Mouse (Mus musculus): ENCODE measurements at regions not wholly inside any gene's neighbourhood (a gene's known extent, or its start where the extent isn't known, plus 50 kb on each side); places are given as distances from the start of the nearest gene placed in this dataset.

- Histone ChIP-seq H3K9me3 (no peaks in the 10 kb centered on the region), H3K36me3 (no peaks in the 10 kb centered on the region)
- ATAC-seq (ENCODE audit: low FRiP score): no peak
These were observed 200.8 kb downstream of the Gm5426 start for GRCm38 (mm10) chr10:96337088-96337666.

GRCm38 (mm10) chr10:96337797-96338608 lies 201.6 kb downstream of the Gm5426 start:
- Histone ChIP-seq H3K9ac (no peak overlapping the region), H3K4me2 (no peak overlapping the region), H3K9me3 (no peaks in the 10 kb centered on the region), H3K4me3 (no peak overlapping the region), H3K27ac (no peak overlapping the region), H3K36me3 (no peaks in the 10 kb centered on the region), H3K4me1 (replicated peaks) (no peaks in the 10 kb centered on the region), H3K27me3 (no peaks in the 10 kb centered on the region)
- 87% methylated on average over 7 of the region's 7 CpGs for WGBS
- ATAC-seq (ENCODE audit: low FRiP score): no peak

More at GRCm38 (mm10) chr10:96337088-96337666, 200.8 kb downstream of the Gm5426 start:
- no peak overlapping the region for H3K27ac ChIP-seq
- no peak overlapping the region for H3K4me3 ChIP-seq
- no peaks in the 10 kb centered on the region for H3K27me3 ChIP-seq
- no peak overlapping the region for H3K4me2 ChIP-seq
- 51% methylated on average over 9 of the region's 9 CpGs for WGBS
- no peaks in the 10 kb centered on the region for H3K4me1 ChIP-seq (replicated peaks)
- H3K9ac ChIP-seq: no peak overlapping the region

GRCm38 (mm10) chr10:96338609-96338978 lies 202.2 kb downstream of the Gm5426 start:
- Histone ChIP-seq H3K27me3 (no peaks in the 10 kb centered on the region), H3K4me3 (no peak overlapping the region), H3K4me2 (no peak overlapping the region), H3K9ac (no peak overlapping the region), H3K4me1 (replicated peaks) (no peaks in the 10 kb centered on the region), H3K36me3 (no peaks in the 10 kb centered on the region), H3K9me3 (no peaks in the 10 kb centered on the region), H3K27ac (no peak overlapping the region)
- no peak for ATAC-seq (ENCODE audit: low FRiP score)
- 93% methylated on average over 2 of the region's 2 CpGs for WGBS

- Histone ChIP-seq H3K4me3 (no peak overlapping the region), H3K4me2 (no peak overlapping the region), H3K36me3 (no peaks in the 10 kb centered on the region), H3K9me3 (no peaks in the 10 kb centered on the region), H3K27ac (no peak overlapping the region), H3K27me3 (no peaks in the 10 kb centered on the region), H3K4me1 (replicated peaks) (no peaks in the 10 kb centered on the region), H3K9ac (no peak overlapping the region)
- no peak for ATAC-seq (ENCODE audit: low FRiP score)
- 68% methylated on average over 3 of the region's 3 CpGs for WGBS
These were observed 206.1 kb downstream of the Gm5426 start for GRCm38 (mm10) chr10:96342476-96342875.

- H3K4me2 ChIP-seq: no peak overlapping the region
- H3K27ac ChIP-seq: no peak overlapping the region
- no peaks in the 10 kb centered on the region for H3K4me1 ChIP-seq (replicated peaks)
- H3K9me3 ChIP-seq: no peaks in the 10 kb centered on the region
- 82% methylated on average over 2 of the region's 2 CpGs for WGBS
- H3K27me3 ChIP-seq: no peaks in the 10 kb centered on the region
- no peaks in the 10 kb centered on the region for H3K36me3 ChIP-seq
- H3K4me3 ChIP-seq: no peak overlapping the region
- no peak overlapping the region for H3K9ac ChIP-seq
- ATAC-seq (ENCODE audit: low FRiP score): no peak
These were observed 207.3 kb downstream of the Gm5426 start for GRCm38 (mm10) chr10:96343666-96344065.

GRCm38 (mm10) chr10:96350692-96351091 lies 214.3 kb downstream of the Gm5426 start:
- Histone ChIP-seq H3K36me3 (no peaks in the 10 kb centered on the region), H3K4me3 (no peak overlapping the region), H3K27ac (no peak overlapping the region), H3K27me3 (no peaks in the 10 kb centered on the region), H3K9me3 (0 out of 2 replicates have a peak, but pooled peaks cover 3% of the 10 kb centered on the region), H3K4me1 (replicated peaks) (no peaks in the 10 kb centered on the region), H3K9ac (no peak overlapping the region), H3K4me2 (no peak overlapping the region)
- no peak for ATAC-seq (ENCODE audit: low FRiP score)
- WGBS: 73% methylated on average over 4 of the region's 4 CpGs

- no peak for ATAC-seq (ENCODE audit: low FRiP score)
- Histone ChIP-seq H3K4me3 (no peak overlapping the region), H3K9ac (no peak overlapping the region), H3K4me2 (no peak overlapping the region), H3K9me3 (0 out of 2 replicates have a peak, but pooled peaks cover 3% of the 10 kb centered on the region), H3K27ac (no peak overlapping the region), H3K27me3 (no peaks in the 10 kb centered on the region), H3K36me3 (no peaks in the 10 kb centered on the region), H3K4me1 (replicated peaks) (no peaks in the 10 kb centered on the region)
- WGBS: 89% methylated on average over 7 of the region's 7 CpGs
These were observed 214.9 kb downstream of the Gm5426 start for GRCm38 (mm10) chr10:96351320-96351719.

- H3K36me3 ChIP-seq: no peaks in the 10 kb centered on the region
- H3K4me2 ChIP-seq: no peak overlapping the region
- H3K9me3 ChIP-seq: 0 out of 2 replicates have a peak, but pooled peaks cover 3% of the 10 kb centered on the region
- no peaks in the 10 kb centered on the region for H3K27me3 ChIP-seq
- no peak for ATAC-seq (ENCODE audit: low FRiP score)
- H3K4me3 ChIP-seq: no peak overlapping the region
- H3K4me1 ChIP-seq (replicated peaks): no peaks in the 10 kb centered on the region
- 89% methylated on average over 1 of the region's 1 CpGs for WGBS
- no peak overlapping the region for H3K9ac ChIP-seq
- H3K27ac ChIP-seq: no peak overlapping the region
These were observed 220.7 kb downstream of the Gm5426 start for GRCm38 (mm10) chr10:96356980-96357624.

- Histone ChIP-seq H3K27ac (no peak overlapping the region), H3K9ac (no peak overlapping the region), H3K4me2 (no peak overlapping the region), H3K4me1 (replicated peaks) (no peaks in the 10 kb centered on the region), H3K9me3 (0 out of 2 replicates have a peak, but pooled peaks cover 3% of the 10 kb centered on the region), H3K36me3 (no peaks in the 10 kb centered on the region), H3K4me3 (no peak overlapping the region), H3K27me3 (no peaks in the 10 kb centered on the region)
- no peak for ATAC-seq (ENCODE audit: low FRiP score)
- 85% methylated on average over 5 of the region's 5 CpGs for WGBS
These were observed 221.2 kb downstream of the Gm5426 start for GRCm38 (mm10) chr10:96357632-96358031.

- ATAC-seq (ENCODE audit: low FRiP score): no peak
- no peak overlapping the region for H3K9ac ChIP-seq
- no peak overlapping the region for H3K4me2 ChIP-seq
- no peak overlapping the region for H3K4me3 ChIP-seq
- H3K36me3 ChIP-seq: no peaks in the 10 kb centered on the region
- no peak overlapping the region for H3K27ac ChIP-seq
- H3K9me3 ChIP-seq: 0 out of 2 replicates have a peak, but pooled peaks cover 3% of the 10 kb centered on the region
- 80% methylated on average over 2 of the region's 2 CpGs for WGBS
- no peaks in the 10 kb centered on the region for H3K4me1 ChIP-seq (replicated peaks)
- H3K27me3 ChIP-seq: no peaks in the 10 kb centered on the region
These were observed 222.6 kb downstream of the Gm5426 start for GRCm38 (mm10) chr10:96358984-96359383.

- Histone ChIP-seq H3K4me3 (no peak overlapping the region), H3K27me3 (no peaks in the 10 kb centered on the region), H3K36me3 (no peaks in the 10 kb centered on the region), H3K4me1 (replicated peaks) (no peaks in the 10 kb centered on the region), H3K9ac (no peak overlapping the region), H3K9me3 (no peaks in the 10 kb centered on the region), H3K4me2 (no peak overlapping the region), H3K27ac (no peak overlapping the region)
- no peak for ATAC-seq (ENCODE audit: low FRiP score)
- WGBS: 45% methylated on average over 3 of the region's 3 CpGs
These were observed 225.8 kb downstream of the Gm5426 start for GRCm38 (mm10) chr10:96362211-96362610.

- Histone ChIP-seq H3K9me3 (no peaks in the 10 kb centered on the region), H3K4me3 (no peak overlapping the region), H3K4me1 (replicated peaks) (no peaks in the 10 kb centered on the region), H3K27me3 (no peaks in the 10 kb centered on the region), H3K27ac (no peak overlapping the region), H3K9ac (no peak overlapping the region), H3K4me2 (no peak overlapping the region), H3K36me3 (no peaks in the 10 kb centered on the region)
- ATAC-seq (ENCODE audit: low FRiP score): no peak
- WGBS: 88% methylated on average over 4 of the region's 4 CpGs
These were observed 227.5 kb downstream of the Gm5426 start for GRCm38 (mm10) chr10:96363867-96364266.
